Mouse (Mus musculus) cerebellum, adult 2 months (tissue): Measurements from ENCODE around the gene Rpl11.

ENCODE experiments used
- CTCF ChIP-seq: fragments of 200-500 bp; IDR thresholded peaks from 2 replicates; pipeline ENCODE4 v1.5.1; 2011; ENCODE audit warnings: low read depth, mild to moderate bottlenecking, control low read depth, low read length, moderate library complexity, borderline replicate concordance; ENCODE audit not compliant: insufficient read depth
- POLR2A ChIP-seq: fragments of 200-500 bp; IDR thresholded peaks from 2 replicates; pipeline ENCODE4 v1.6.1; 2011; ENCODE audit warnings: low read length, control low read depth, borderline replicate concordance; ENCODE audit not compliant: insufficient read depth

- TF ChIP-seq POLR2A (no peak), CTCF (no peak)
Observed at GRCm38 (mm10) chr4:136078649-136079048, 25.4 kb upstream of the Rpl11 start.
